Mouse (Mus musculus) spleen, adult 2 months (tissue): ENCODE results near the gene Kat6b. TPM values are rescaled to one million over a fixed set of nuclear protein-coding genes. Genes with fewer than 3 reads are reported as not detected.

Experiments
- DNase-seq, 2 experiments: peaks; one replicate each; pipeline versions ENCODE4 v3.0.0 to v3.0.0-alpha.2; 2012 to 2021; ENCODE audit warnings: low spot score in 2 of 2, low read depth in 1 of 2
- H3K27ac ChIP-seq: fragments of 200-500 bp; 2 replicates; pipeline ENCODE4 v1.5.1; 2012; ENCODE audit warnings: low read length, inconsistent platforms; ENCODE audit not compliant: insufficient read depth
- H3K27me3 ChIP-seq: fragments of 200-500 bp; 2 replicates; pipeline ENCODE4 v1.6.1; 2012; ENCODE audit warnings: mild to moderate bottlenecking, moderate library complexity, low read length, inconsistent platforms; ENCODE audit not compliant: control insufficient read depth, insufficient read depth
- H3K36me3 ChIP-seq: fragments of 200-500 bp; 2 replicates; pipeline ENCODE4 v1.6.1; 2012; ENCODE audit warnings: mild to moderate bottlenecking, low read length, inconsistent platforms; ENCODE audit not compliant: control insufficient read depth, insufficient read depth
- H3K4me1 ChIP-seq: fragments of 200-500 bp; 2 replicates; pipeline ENCODE4 v1.6.1; 2011; ENCODE audit warnings: inconsistent platforms; ENCODE audit not compliant: control insufficient read depth, insufficient read depth, insufficient read length
- H3K4me3 ChIP-seq: fragments of 200-500 bp; 2 replicates; pipeline ENCODE4 v1.5.1; 2011; ENCODE audit warnings: mild to moderate bottlenecking, inconsistent platforms; ENCODE audit not compliant: insufficient read depth, insufficient read length; ENCODE audit errors: extremely low read depth
- CTCF ChIP-seq: fragments of 200-500 bp; IDR thresholded peaks from 2 replicates; pipeline ENCODE4 v1.5.1; 2011; ENCODE audit warnings: mild to moderate bottlenecking, inconsistent platforms; ENCODE audit not compliant: insufficient read depth, insufficient read length, insufficient replicate concordance; ENCODE audit errors: extremely low read depth
- POLR2A ChIP-seq: fragments of 200-500 bp; IDR thresholded peaks from 2 replicates; pipeline ENCODE4 v1.6.1; 2011; ENCODE audit warnings: low read depth, low read length, inconsistent platforms
- WGBS: fragments of 180-500 bp; shearing (Covaris S2); methylation state at CpG from one replicate; pipeline ENCODE4 v1.1.7; 2018; 5-methylcytosine and 5-hydroxymethylcytosine counted together
- polyA plus RNA-seq: library from polyadenylated mRNA; depleted of rRNA; stranded (reverse); fragments of >200 nt; gene quantifications from 2 replicates; pipeline ENCODE4 v1.2.3, GENCODE M21; 2012

Kat6b gene
- polyA plus RNA-seq, 1 experiment, result 6.1 TPM

DNA sequence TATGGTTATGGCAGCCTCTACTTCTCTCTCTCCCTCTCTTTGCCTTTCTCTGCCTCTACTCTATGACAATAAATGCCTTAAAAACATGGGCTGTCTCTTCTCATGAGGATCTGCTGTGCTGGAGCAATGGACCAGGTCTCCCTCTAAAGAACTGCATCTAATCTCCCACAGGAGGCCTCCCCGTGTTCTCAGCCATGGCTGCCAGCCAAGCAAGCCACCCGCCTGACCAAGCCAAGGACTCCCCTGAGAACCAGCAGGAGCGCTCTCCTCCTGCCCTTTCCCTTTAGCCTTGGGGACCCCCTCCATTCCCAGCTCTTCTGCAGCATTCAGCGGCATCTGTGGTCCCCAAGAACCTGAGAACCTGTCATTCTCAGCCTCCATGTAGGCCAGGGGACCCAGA lies 28.7 kb upstream of the Kat6b start:
- no peaks in the 10 kb centered on the region for H3K36me3 ChIP-seq
- DNase-seq, result no peak
- no peaks in the 10 kb centered on the region for H3K27me3 ChIP-seq
- no peaks in the 10 kb centered on the region for H3K4me1 ChIP-seq
- TF ChIP-seq CTCF (no peak), POLR2A (no peak)
- 86% methylated on average over 4 of the region's 4 CpGs for WGBS
- H3K4me3 ChIP-seq, result no peak overlapping the region
- no peak overlapping the region for H3K27ac ChIP-seq

DNA sequence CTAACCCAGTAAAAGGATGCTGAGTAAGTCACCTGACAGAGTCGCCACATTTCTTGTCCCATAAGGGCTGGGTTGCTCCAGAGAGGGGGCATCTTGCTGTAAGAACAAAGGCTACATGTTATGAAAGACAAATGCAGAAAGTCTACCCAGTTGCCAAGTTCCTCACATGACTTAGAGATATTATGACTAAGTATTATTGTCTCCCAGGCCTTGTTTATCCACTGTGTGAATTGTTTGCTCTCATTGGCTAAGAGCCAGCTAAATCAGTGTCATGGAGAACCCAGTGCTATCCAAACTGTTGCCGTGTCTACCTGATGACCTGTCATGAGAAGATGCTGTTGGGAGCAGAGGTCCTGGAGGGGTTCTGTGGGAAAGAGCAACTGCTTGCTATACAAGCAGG lies 27.3 kb upstream of the Kat6b start:
- no peak overlapping the region for H3K4me3 ChIP-seq
- H3K27ac ChIP-seq, result no peak overlapping the region
- TF ChIP-seq CTCF, result no peak
- no peak for TF ChIP-seq POLR2A
- WGBS, result 89% methylated on average over 2 of the region's 2 CpGs
- H3K27me3 ChIP-seq, result no peaks in the 10 kb centered on the region
- DNase-seq, result no peak
- no peaks in the 10 kb centered on the region for H3K36me3 ChIP-seq
- no peaks in the 10 kb centered on the region for H3K4me1 ChIP-seq

DNA sequence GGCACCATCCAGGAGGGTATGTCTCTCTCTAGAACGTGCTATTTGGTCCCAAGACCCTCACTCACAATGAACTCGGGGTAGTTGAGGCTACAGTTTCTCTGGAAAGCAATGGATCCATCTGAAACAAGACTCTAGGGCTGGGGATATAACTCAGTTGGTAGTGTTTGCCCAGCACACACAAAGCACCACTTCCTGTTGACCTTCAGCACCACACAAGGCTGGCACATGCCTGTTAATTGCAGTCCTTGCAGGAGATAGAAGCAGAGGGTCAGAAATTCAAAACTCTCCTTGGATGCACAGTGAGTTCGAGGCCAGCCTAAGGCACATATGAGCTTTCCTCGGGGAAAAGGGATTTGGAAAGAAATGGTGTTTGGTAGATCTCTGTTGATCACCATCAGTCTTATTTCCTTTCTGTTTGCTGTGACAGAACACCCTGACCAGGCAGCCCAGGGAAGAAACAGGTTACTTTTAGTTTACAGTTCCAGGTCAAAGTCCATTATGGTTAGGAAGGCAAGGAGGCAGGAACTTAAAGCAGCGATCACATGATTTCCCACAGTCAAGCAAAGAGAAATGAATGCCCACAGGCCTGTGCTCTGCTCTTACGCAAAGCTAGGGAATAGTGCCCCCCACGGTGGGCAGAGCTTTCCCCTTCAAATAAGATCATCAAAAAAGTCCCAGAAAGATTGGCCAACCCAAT lies 25.4 kb upstream of the Kat6b start:
- H3K27ac ChIP-seq, result no peak overlapping the region
- H3K27me3 ChIP-seq, result no peaks in the 10 kb centered on the region
- TF ChIP-seq POLR2A, result no peak
- no peak for TF ChIP-seq CTCF
- H3K4me3 ChIP-seq, result no peak overlapping the region
- H3K36me3 ChIP-seq, result no peaks in the 10 kb centered on the region
- 89% methylated on average over 7 of the region's 7 CpGs for WGBS
- no peak for DNase-seq
- H3K4me1 ChIP-seq, result no peaks in the 10 kb centered on the region

DNA sequence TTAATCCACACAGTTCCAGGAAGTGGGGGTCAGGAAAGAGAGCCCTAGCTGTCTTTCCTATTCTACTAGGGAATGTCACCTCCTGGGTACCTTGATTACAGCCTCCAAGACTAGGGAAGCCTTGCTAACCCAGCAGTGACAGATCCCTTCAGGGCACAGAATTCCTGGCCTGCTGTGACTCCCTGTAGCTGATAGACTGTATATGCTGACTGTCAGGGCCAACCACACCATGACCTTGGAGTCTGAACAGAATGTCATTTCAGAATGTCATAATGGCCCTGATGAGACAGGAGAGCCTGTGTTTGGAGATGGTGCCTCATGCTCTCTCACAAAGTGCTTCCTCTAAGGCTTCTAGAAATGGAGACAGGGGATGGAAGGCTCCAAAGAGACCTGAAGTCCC lies 24.7 kb upstream of the Kat6b start:
- DNase-seq, result no peak
- H3K4me3 ChIP-seq, result no peak overlapping the region
- TF ChIP-seq POLR2A, result no peak
- TF ChIP-seq CTCF, result no peak
- no peak overlapping the region for H3K27ac ChIP-seq
- H3K4me1 ChIP-seq, result no peaks in the 10 kb centered on the region
- H3K27me3 ChIP-seq, result no peaks in the 10 kb centered on the region
- no peaks in the 10 kb centered on the region for H3K36me3 ChIP-seq

DNA sequence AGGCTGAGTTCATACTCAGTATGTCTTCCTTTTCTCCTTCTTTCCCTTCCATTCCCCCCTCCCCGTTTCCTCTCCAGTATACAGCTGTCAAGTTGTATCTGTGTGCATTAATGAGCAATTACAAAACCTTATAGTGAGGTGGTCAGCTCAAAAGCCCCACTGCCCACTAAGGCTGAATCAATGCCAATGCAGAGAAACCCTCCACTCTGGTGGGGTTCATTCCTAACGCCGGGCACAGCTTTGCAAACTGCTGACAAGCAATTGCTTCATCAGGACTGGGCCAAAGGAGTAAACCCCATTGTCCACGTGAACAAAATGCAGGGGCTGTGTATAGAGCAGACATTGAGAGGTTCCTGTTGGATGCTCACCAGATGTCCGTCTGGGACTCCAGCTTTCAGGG lies 23.4 kb upstream of the Kat6b start:
- no peaks in the 10 kb centered on the region for H3K36me3 ChIP-seq
- H3K4me3 ChIP-seq, result no peak overlapping the region
- no peaks in the 10 kb centered on the region for H3K27me3 ChIP-seq
- H3K4me1 ChIP-seq, result no peaks in the 10 kb centered on the region
- no peak overlapping the region for H3K27ac ChIP-seq
- no peak for DNase-seq
- no peak for TF ChIP-seq CTCF
- TF ChIP-seq POLR2A, result no peak
- WGBS, result 89% methylated on average over 5 of the region's 5 CpGs

DNA sequence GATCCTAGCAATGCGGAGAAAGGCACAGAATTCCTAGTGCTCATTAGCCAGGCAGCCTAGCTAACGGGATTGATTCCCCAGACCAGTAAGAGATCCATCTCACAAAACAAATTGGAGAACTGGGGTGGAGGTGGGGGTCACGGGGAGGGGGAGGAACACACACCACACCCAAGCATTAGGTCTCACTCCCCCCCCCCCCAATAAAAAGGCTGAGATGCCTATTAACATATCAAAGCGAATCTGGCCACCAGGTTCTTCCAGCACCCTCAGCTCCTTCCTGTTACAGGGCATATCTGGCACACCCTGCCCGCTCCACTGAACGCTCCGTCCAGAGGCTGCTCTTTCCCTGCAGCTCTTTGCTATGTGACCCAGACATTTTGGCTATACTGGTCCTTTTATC lies 22.5 kb upstream of the Kat6b start:
- Histone ChIP-seq H3K27me3 (no peaks in the 10 kb centered on the region), H3K4me3 (no peak overlapping the region), H3K27ac (no peak overlapping the region), H3K4me1 (no peaks in the 10 kb centered on the region), H3K36me3 (no peaks in the 10 kb centered on the region)
- WGBS, result 89% methylated on average over 7 of the region's 7 CpGs
- no peak for TF ChIP-seq POLR2A
- no peak for TF ChIP-seq CTCF
- DNase-seq, result no peak

DNA sequence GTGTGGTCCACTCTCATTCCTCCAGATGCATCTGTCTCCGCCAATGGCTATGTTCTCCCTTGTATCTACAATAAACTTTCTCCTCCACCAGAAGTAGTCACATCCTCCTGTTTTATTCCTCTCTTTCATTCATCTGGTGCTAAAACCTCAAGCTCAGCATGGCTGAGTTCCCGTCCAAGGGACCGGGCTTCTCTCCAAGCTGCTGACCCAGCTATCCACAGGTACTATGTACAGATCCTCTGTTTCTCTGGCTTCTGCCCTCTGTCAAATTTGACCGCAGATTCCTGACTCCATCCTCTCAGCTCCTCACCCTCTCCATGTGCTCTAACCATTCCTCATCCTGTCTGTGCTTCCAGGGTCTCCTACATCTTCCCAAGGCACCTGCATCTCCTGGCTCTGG lies 22.1 kb upstream of the Kat6b start:
- Histone ChIP-seq H3K4me1 (no peaks in the 10 kb centered on the region), H3K36me3 (no peaks in the 10 kb centered on the region), H3K27ac (no peak overlapping the region), H3K27me3 (no peaks in the 10 kb centered on the region), H3K4me3 (no peak overlapping the region)
- DNase-seq, result no peak
- WGBS, result 87% methylated on average over 4 of the region's 4 CpGs
- TF ChIP-seq POLR2A, result no peak
- no peak for TF ChIP-seq CTCF
